Mouse (Mus musculus) intestine, embryonic 16.5 days (tissue): ENCODE measurements around the gene Tspear. TPM values are rescaled to one million over a fixed set of nuclear protein-coding genes. Genes with fewer than 3 reads are reported as not detected.
"Not testable (repeated sequence)": the region's sequence is repeated elsewhere in the genome, so short reads cannot be mapped to it uniquely, and the experiment has no call there.

ENCODE experiments used
- ATAC-seq: fragments of 200-750 bp; cut with Nextera tagmentation; 2 replicates; pipeline ENCODE4 v1.8.0; 2017; ENCODE audit warnings: moderate TSS enrichment, moderate library complexity
- H3K27ac ChIP-seq: fragments of 300-500 bp; sonication (generic); 2 replicates; pipeline ENCODE4 v1.5.1; 2014; ENCODE audit warnings: mild to moderate bottlenecking, low read length
- H3K27me3 ChIP-seq: fragments of 300-500 bp; sonication (generic); replicated peaks from 2 replicates; pipeline ENCODE4 v1.6.1; 2014; ENCODE audit warnings: low read length, control low read depth, mixed read lengths; ENCODE audit not compliant: control insufficient read depth, insufficient read depth
- H3K36me3 ChIP-seq: fragments of 300-500 bp; sonication (generic); 2 replicates; pipeline ENCODE4 v1.6.1; 2014; ENCODE audit warnings: low read length, control low read depth; ENCODE audit not compliant: control insufficient read depth, insufficient read depth
- H3K4me1 ChIP-seq: fragments of 300-500 bp; sonication (generic); 2 replicates; pipeline ENCODE4 v1.6.1; 2014; ENCODE audit warnings: low read length, control low read depth, mixed read lengths; ENCODE audit not compliant: control insufficient read depth, insufficient read depth
- H3K4me2 ChIP-seq: fragments of 300-500 bp; sonication (generic); 2 replicates; pipeline ENCODE4 v1.6.1; 2014; ENCODE audit warnings: low read depth, low read length, control low read depth
- H3K4me3 ChIP-seq: fragments of 300-500 bp; sonication (generic); 2 replicates; pipeline ENCODE4 v1.5.1; 2014; ENCODE audit warnings: mild to moderate bottlenecking, low read length
- H3K9ac ChIP-seq: fragments of 300-500 bp; sonication (generic); 2 replicates; pipeline ENCODE4 v1.6.1; 2014; ENCODE audit warnings: low read depth, low read length
- H3K9me3 ChIP-seq: fragments of 300-500 bp; sonication (generic); 2 replicates; pipeline ENCODE4 v1.6.1; 2016; ENCODE audit warnings: low read length, control low read depth; ENCODE audit not compliant: control insufficient read depth
- WGBS: fragments of 180-500 bp; shearing (Covaris S2); extraction: QIAGEN DNeasy Blood & Tissue Kit; methylation state at CpG from one replicate; pipeline ENCODE4 v1.1.7; 2014; 5-methylcytosine and 5-hydroxymethylcytosine counted together
- polyA plus RNA-seq: library from polyadenylated mRNA; unstranded; fragments of >200 nt; fragmentation: Nextera tagmentation; extraction: Ambion mirVana; gene quantifications from 2 replicates; pipeline ENCODE4 v1.2.1, GENCODE M21; 2015

The Tspear gene
- polyA plus RNA-seq, 1 experiment from 2014 or later, result 0.51 TPM

DNA sequence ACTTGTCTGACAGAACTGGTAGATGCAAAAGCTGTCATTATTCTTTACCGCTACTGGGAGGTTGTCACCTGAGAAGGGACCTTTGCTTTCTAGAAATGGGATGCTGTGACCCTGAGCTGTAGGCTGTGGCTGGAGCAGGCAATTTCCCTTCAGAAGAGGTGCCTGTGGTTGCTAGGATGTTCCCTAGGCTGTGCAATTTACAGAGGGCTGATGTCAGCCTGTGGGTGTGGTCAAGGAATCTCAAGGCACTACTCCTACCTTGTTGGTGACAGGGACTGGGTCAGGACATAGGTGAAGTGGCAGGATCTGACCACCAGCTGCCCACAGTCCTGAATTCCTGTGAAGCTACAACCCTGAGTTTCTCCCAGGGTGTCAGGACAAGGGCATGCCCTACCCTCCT lies 83.4 kb downstream of the Tspear start:
- Histone ChIP-seq H3K9ac (no peak overlapping the region), H3K4me3 (no peak overlapping the region), H3K27me3 (no peaks in the 10 kb centered on the region), H3K4me1 (no peaks in the 10 kb centered on the region), H3K36me3 (no peaks in the 10 kb centered on the region), H3K27ac (no peak overlapping the region), H3K9me3 (no peaks in the 10 kb centered on the region), H3K4me2 (no peak overlapping the region)
- ATAC-seq, result no peak
- 85% methylated on average over 1 of the region's 1 CpGs for WGBS

- not testable (repeated sequence) for H3K4me2 ChIP-seq, ATAC-seq, H3K4me3 ChIP-seq, H3K9me3 ChIP-seq, H3K27ac ChIP-seq, H3K36me3 ChIP-seq, H3K27me3 ChIP-seq, H3K4me1 ChIP-seq, H3K9ac ChIP-seq
- WGBS, result no CpG with 5 or more reads among the region's 1 CpGs
These were observed 84.9 kb downstream of the Tspear start, which contains the start of gene Gm3238 for GRCm38 (mm10) chr10:77771225-77771624. Gene Gm3238, minus strand, starts transcription at chr10:77771325.

GRCm38 (mm10) chr10:77772142-77772541 lies 85.8 kb downstream of the Tspear start:
- H3K9ac ChIP-seq, H3K4me2 ChIP-seq, H3K27me3 ChIP-seq, H3K4me3 ChIP-seq, H3K36me3 ChIP-seq, H3K27ac ChIP-seq, H3K9me3 ChIP-seq, H3K4me1 ChIP-seq, ATAC-seq: not testable (repeated sequence)
- 80% methylated on average over 1 of the region's 3 CpGs for WGBS

DNA sequence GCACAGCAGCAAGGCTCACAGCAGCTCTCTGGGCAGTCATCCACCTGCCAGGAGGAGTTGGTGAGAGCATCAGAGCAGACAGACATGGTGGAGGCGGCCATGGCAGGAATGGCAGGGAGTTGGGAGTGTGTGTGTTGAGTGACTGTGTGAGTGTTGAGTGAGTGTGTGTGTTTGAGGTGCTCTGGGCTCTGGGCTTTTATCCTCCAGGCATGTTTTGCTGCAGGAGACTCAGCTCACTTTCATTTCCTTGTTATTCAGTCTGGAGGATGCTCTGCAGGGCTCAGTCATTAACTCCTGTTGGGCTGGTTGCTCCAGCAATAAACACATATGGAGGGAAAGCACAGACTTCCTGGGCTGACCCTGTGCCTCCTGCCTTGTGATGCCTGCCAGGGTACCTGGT lies 90.5 kb downstream of the Tspear start, which contains the start of gene Gm7138:
Gm7138 (minus strand) TSS at position 101 of the 400 bp plus-strand sequence.
- not testable (repeated sequence) for ATAC-seq
- WGBS, result 50% methylated on average over 1 of the region's 1 CpGs

GRCm38 (mm10) chr10:77782442-77782841 lies 96.1 kb downstream of the Tspear start, which contains the start of gene Gm3250:
Gene Gm3250, minus strand, starts transcription at chr10:77782542.
- H3K4me3 ChIP-seq, H3K27me3 ChIP-seq, H3K27ac ChIP-seq, H3K4me2 ChIP-seq, H3K36me3 ChIP-seq, H3K9ac ChIP-seq, H3K4me1 ChIP-seq, ATAC-seq, H3K9me3 ChIP-seq: not testable (repeated sequence)
- WGBS, result 88% methylated on average over 1 of the region's 1 CpGs

More for the DNA sequence above, 90.5 kb downstream of the Tspear start, which contains the start of gene Gm7138:
- not testable (repeated sequence) for H3K27ac ChIP-seq, H3K9ac ChIP-seq, H3K4me2 ChIP-seq, H3K9me3 ChIP-seq, H3K4me3 ChIP-seq, H3K27me3 ChIP-seq, H3K4me1 ChIP-seq, H3K36me3 ChIP-seq

GRCm38 (mm10) chr10:77783396-77783795 lies 97.0 kb downstream of the Tspear start:
- H3K27ac ChIP-seq, H3K9me3 ChIP-seq, H3K4me3 ChIP-seq, ATAC-seq, H3K27me3 ChIP-seq, H3K9ac ChIP-seq, H3K36me3 ChIP-seq, H3K4me1 ChIP-seq, H3K4me2 ChIP-seq: not testable (repeated sequence)
- 94% methylated on average over 1 of the region's 3 CpGs for WGBS

DNA sequence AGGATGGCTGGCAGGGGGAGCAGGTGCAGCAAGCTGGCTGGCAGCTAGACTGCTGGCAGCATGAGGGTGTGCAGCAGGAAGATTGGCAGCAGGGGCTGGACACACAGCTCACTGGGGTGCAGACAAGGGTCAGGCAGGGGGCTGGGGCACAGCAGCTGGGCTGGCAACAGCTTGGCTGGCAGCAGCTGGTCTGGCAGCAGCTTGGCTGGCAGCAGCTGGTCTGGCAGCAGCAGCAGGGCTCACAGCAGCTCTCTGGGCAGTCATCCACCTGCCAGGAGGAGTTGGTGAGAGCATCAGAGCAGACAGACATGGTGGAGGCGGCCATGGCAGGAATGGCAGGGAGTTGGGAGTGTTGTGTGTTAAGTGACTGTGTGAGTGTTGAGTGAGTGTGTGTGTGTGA lies 101.5 kb downstream of the Tspear start, which contains the start of gene Gm7137:
Gm7137 (minus strand) TSS at position 325 of the 400 bp plus-strand sequence.
- not testable (repeated sequence) for H3K9me3 ChIP-seq, H3K36me3 ChIP-seq, H3K27ac ChIP-seq, H3K9ac ChIP-seq, ATAC-seq, H3K27me3 ChIP-seq, H3K4me3 ChIP-seq, H3K4me2 ChIP-seq, H3K4me1 ChIP-seq
- 78% methylated on average over 1 of the region's 1 CpGs for WGBS

- H3K27ac ChIP-seq, result no peak overlapping the region
- H3K36me3 ChIP-seq, result no peaks in the 10 kb centered on the region
- H3K4me3 ChIP-seq, result no peak overlapping the region
- WGBS, result 74% methylated on average over 2 of the region's 2 CpGs
- ATAC-seq, result no peak
- no peaks in the 10 kb centered on the region for H3K4me1 ChIP-seq
- no peaks in the 10 kb centered on the region for H3K27me3 ChIP-seq
- H3K4me2 ChIP-seq, result no peak overlapping the region
- H3K9me3 ChIP-seq, result no peaks in the 10 kb centered on the region
- no peak overlapping the region for H3K9ac ChIP-seq
These were observed 102.3 kb downstream of the Tspear start for GRCm38 (mm10) chr10:77788621-77789020.

DNA sequence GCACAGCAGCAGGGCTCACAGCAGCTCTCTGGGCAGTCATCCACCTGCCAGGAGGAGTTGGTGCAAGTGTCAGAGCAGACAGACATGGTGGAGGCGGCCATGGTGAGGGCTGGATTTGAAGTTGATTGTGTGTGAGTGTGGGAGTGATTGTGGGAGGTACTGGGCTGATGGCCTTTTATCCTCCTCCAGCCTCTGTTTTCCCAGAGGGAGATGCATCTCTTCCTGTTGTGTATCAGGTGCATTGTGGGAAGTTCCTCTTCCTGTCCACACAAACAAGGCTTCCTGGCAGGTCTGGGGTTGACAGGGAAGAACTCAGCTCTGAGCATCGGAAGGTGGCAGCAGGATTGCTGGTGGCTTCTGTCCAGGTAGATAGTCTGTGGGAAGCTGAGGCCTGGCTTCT lies 108.6 kb downstream of the Tspear start, which contains the start of gene Gm9639:
Gm9639 (minus strand) TSS at position 101 of the 400 bp plus-strand sequence.
- Histone ChIP-seq H3K9ac (no peak within 1 kb of the TSS), H3K4me1 (no peaks in the 10 kb centered on the region), H3K36me3 (no peaks in the 10 kb centered on the region), H3K4me3 (no peak within 1 kb of the TSS), H3K27ac (no peak within 1 kb of the TSS), H3K4me2 (no peak within 1 kb of the TSS), H3K9me3 (no peaks in the 10 kb centered on the region), H3K27me3 (no peaks in the 10 kb centered on the region)
- no peak for ATAC-seq
- 55% methylated on average over 2 of the region's 2 CpGs for WGBS

DNA sequence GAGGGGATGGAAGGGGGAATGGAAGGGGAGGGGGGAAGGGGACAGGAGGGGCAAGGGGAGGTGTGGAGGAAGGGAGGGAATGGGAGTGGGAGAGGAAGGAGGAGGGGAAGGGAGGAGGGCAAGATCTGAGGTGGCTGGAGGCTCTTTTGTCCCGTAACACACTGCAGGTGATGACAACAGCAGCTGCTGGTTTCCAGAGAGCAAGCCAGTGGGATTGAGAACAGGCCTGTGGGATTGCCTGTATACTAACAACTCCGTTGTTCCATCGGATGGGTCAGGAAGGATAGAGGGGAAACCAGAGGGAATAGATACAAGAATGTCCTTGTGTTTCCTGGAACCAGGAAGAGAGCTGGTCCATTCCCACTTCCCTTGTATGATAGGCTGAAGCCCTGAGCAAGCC lies 111.3 kb downstream of the Tspear start:
- ATAC-seq, result no peak
- Histone ChIP-seq H3K9ac (no peak overlapping the region), H3K9me3 (no peaks in the 10 kb centered on the region), H3K4me2 (no peak overlapping the region), H3K4me3 (no peak overlapping the region), H3K36me3 (no peaks in the 10 kb centered on the region), H3K4me1 (no peaks in the 10 kb centered on the region), H3K27ac (no peak overlapping the region), H3K27me3 (no peaks in the 10 kb centered on the region)
- 33% methylated on average over 3 of the region's 3 CpGs for WGBS
